Mouse (Mus musculus) kidney, adult 11 months (tissue): ENCODE results near the gene Nrgn.

Source experiments
- DNase-seq: peaks from one replicate; pipeline ENCODE4 v3.0.0; 2022

Gene Nrgn

GRCm38 (mm10) chr9:37527396-37528224, 25.1 kb downstream of the Nrgn start, which contains the start of gene Esam:
TSS of gene Esam (plus strand) at chr9:37528078.
- peak; percentile 77 for DNase-seq

GRCm38 (mm10) chr9:37526443-37527395, 26.0 kb downstream of the Nrgn start:
- no peak for DNase-seq

GRCm38 (mm10) chr9:37525461-37525860, 27.2 kb downstream of the Nrgn start:
- no peak for DNase-seq

- DNase-seq, result no peak
These were observed 32.7 kb downstream of the Nrgn start for GRCm38 (mm10) chr9:37519995-37520394.

GRCm38 (mm10) chr9:37518991-37519390, 33.7 kb downstream of the Nrgn start:
- DNase-seq, result no peak

- DNase-seq, result no peak
These were observed 35.2 kb downstream of the Nrgn start for GRCm38 (mm10) chr9:37517467-37517866.

- DNase-seq, result no peak
These were observed 38.2 kb downstream of the Nrgn start for GRCm38 (mm10) chr9:37514456-37514855.

- no peak for DNase-seq
These were observed 40.6 kb downstream of the Nrgn start for GRCm38 (mm10) chr9:37512097-37512496.

GRCm38 (mm10) chr9:37506023-37506422, 46.7 kb downstream of the Nrgn start:
- DNase-seq, result no peak

GRCm38 (mm10) chr9:37504348-37504747, 48.4 kb downstream of the Nrgn start:
- no peak for DNase-seq

GRCm38 (mm10) chr9:37501170-37501569, 51.5 kb downstream of the Nrgn start:
- DNase-seq, result no peak

GRCm38 (mm10) chr9:37500201-37500600, 52.5 kb downstream of the Nrgn start:
- DNase-seq, result no peak

- no peak for DNase-seq
These were observed 56.4 kb downstream of the Nrgn start for GRCm38 (mm10) chr9:37496325-37496724.

GRCm38 (mm10) chr9:37495761-37496160, 56.9 kb downstream of the Nrgn start:
- DNase-seq, result no peak
